Mouse (Mus musculus): ENCODE data around the gene BC025920. TPM values are rescaled to one million over a fixed set of nuclear protein-coding genes. Genes with fewer than 3 reads are reported as not detected.
"Not testable (repeated sequence)": the region's sequence is repeated elsewhere in the genome, so short reads cannot be mapped to it uniquely, and the experiment has no call there.

BC025920 gene
- polyA plus RNA-seq, 1 experiment from 2014 or later: 0.63 TPM

DNA sequence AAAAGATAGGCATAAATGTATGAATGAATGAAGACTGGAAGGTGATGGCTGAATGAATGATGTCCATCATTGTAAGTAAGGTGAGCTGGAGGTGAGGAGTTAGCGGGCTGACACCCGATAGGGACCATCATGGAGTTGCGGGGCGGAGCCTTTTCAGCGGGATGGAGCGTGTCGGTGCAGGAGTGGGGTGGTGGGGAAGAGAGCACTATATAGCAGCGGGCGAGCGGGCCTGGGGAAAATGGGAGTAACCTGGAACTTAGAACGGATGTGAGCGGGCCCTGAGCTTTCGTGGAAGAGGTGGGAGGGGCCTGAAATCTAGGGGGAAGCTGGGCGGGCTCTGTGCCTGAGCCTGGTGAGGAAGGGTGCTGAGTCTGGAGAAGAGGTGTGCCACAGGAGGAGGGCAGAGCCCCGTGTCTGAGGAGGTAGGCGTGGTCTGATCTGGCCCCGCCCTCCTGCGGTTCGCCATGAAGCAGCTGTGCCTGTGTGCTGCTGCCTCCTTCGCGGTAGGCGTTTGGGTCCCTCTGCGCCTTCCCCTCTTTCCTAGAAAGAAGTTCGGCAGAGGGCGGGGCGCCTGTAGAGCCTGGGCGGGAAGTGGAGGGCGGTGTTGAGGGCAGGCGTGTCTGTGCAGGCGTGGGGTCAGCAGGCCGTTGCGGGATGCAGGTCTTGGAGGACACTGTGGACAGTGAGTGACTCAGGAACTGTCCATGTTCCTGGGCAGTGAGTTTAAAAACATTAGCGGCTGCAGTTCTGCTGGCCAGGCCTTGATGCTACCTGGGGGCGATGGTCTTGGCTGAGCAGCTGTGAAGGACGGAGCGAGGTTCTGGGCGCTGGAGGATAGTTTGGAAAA lies 27.4 kb downstream of the BC025920 start:
- Histone ChIP-seq H3K4me3 (ENCODE audit: low read depth, low read length) (peak overlapping the region; percentile 36), H3K9me3 (ENCODE audit: control insufficient read depth, low read length) (no peaks in the 10 kb centered on the region), H3K9ac (ENCODE audit: low read length) (peak overlapping the region; percentile 60), H3K4me1 (ENCODE audit: control insufficient read depth, insufficient read depth, low read length) (no peaks in the 10 kb centered on the region), H3K36me3 (ENCODE audit: control insufficient read depth, insufficient read depth, low read length) (no peaks in the 10 kb centered on the region), H3K27me3 (ENCODE audit: control insufficient read depth, insufficient read depth, low read length) (no peaks in the 10 kb centered on the region), H3K27ac (replicated peaks; ENCODE audit: low read depth, low read length) (0 out of 2 replicates have a peak overlapping the region, but pooled peaks have one; percentile 47), H3K4me2 (ENCODE audit: low read depth, severe bottlenecking) (peak overlapping the region; percentile 73)
- ATAC-seq (ENCODE audit: insufficient number of reproducible peaks, low FRiP score, low TSS enrichment, low read depth) (peak; percentile 89), DNase-seq (ENCODE audit: low spot score) (peak; percentile 92)
- 3% methylated on average over 37 of the region's 37 CpGs for WGBS

DNA sequence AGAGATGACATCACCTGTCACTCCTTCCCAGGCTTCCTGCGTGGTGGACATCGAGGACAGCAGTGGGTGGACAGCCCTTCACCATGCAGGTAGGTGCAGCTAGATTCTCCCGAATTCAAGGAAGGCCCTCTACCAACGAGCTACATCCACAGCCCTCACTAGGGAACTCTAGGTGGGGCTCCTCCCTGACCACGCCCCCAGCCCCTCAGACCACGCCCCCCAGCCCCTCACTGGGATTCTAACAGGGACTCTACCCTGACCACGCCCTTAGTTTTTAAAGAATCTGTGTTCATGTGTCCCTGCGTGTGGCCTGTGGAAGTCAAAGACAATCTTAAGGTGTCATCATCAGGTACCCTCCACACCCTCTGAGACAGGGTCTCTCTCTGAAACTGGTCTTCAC lies 30.3 kb downstream of the BC025920 start:
- 11% methylated on average over 8 of the region's 8 CpGs for WGBS
- no peak overlapping the region for H3K27ac ChIP-seq (replicated peaks; ENCODE audit: low read depth, low read length)
- no peaks in the 10 kb centered on the region for H3K9me3 ChIP-seq (ENCODE audit: control insufficient read depth, low read length)
- no peak overlapping the region for H3K4me2 ChIP-seq (ENCODE audit: low read depth, severe bottlenecking)
- H3K9ac ChIP-seq (ENCODE audit: low read length): no peak overlapping the region
- H3K4me3 ChIP-seq (ENCODE audit: low read depth, low read length): no peak overlapping the region
- H3K4me1 ChIP-seq (ENCODE audit: control insufficient read depth, insufficient read depth, low read length): no peaks in the 10 kb centered on the region
- DNase-seq (ENCODE audit: low spot score): no peak
- no peaks in the 10 kb centered on the region for H3K27me3 ChIP-seq (ENCODE audit: control insufficient read depth, insufficient read depth, low read length)
- ATAC-seq (ENCODE audit: insufficient number of reproducible peaks, low FRiP score, low TSS enrichment, low read depth): no peak
- no peaks in the 10 kb centered on the region for H3K36me3 ChIP-seq (ENCODE audit: control insufficient read depth, insufficient read depth, low read length)

- peaks cover 10% of the 10 kb centered on the region for H3K4me1 ChIP-seq (ENCODE audit: control insufficient read depth, insufficient read depth, low read length)
- DNase-seq (ENCODE audit: low spot score): no peak
- H3K36me3 ChIP-seq (ENCODE audit: control insufficient read depth, insufficient read depth, low read length): no peaks in the 10 kb centered on the region
- H3K4me3 ChIP-seq (ENCODE audit: low read depth, low read length): no peak overlapping the region
- no peak overlapping the region for H3K4me2 ChIP-seq (ENCODE audit: low read depth, severe bottlenecking)
- no peaks in the 10 kb centered on the region for H3K27me3 ChIP-seq (ENCODE audit: control insufficient read depth, insufficient read depth, low read length)
- H3K9ac ChIP-seq (ENCODE audit: low read length): no peak overlapping the region
- no peak for ATAC-seq (ENCODE audit: insufficient number of reproducible peaks, low FRiP score, low TSS enrichment, low read depth)
- H3K9me3 ChIP-seq (ENCODE audit: control insufficient read depth, low read length): no peaks in the 10 kb centered on the region
- no peak overlapping the region for H3K27ac ChIP-seq (replicated peaks; ENCODE audit: low read depth, low read length)
- WGBS: 62% methylated on average over 6 of the region's 6 CpGs
These were observed 32.0 kb downstream of the BC025920 start for GRCm38 (mm10) chr10:81638101-81638500.

GRCm38 (mm10) chr10:81640825-81641224 lies 34.8 kb downstream of the BC025920 start:
- H3K4me2 ChIP-seq (ENCODE audit: low read depth, severe bottlenecking); H3K9ac ChIP-seq (ENCODE audit: low read length); ATAC-seq (ENCODE audit: insufficient number of reproducible peaks, low FRiP score, low TSS enrichment, low read depth); H3K4me3 ChIP-seq (ENCODE audit: low read depth, low read length); H3K27ac ChIP-seq (replicated peaks; ENCODE audit: low read depth, low read length); DNase-seq (ENCODE audit: low spot score); H3K9me3 ChIP-seq (ENCODE audit: control insufficient read depth, low read length); H3K36me3 ChIP-seq (ENCODE audit: control insufficient read depth, insufficient read depth, low read length); H3K27me3 ChIP-seq (ENCODE audit: control insufficient read depth, insufficient read depth, low read length): not testable (repeated sequence)
- H3K4me1 ChIP-seq (ENCODE audit: control insufficient read depth, insufficient read depth, low read length): peaks cover 10% of the 10 kb centered on the region
- 39% methylated on average over 4 of the region's 4 CpGs for WGBS

GRCm38 (mm10) chr10:81641566-81641965 lies 35.5 kb downstream of the BC025920 start:
- Histone ChIP-seq H3K4me3 (ENCODE audit: low read depth, low read length) (no peak overlapping the region), H3K4me2 (ENCODE audit: low read depth, severe bottlenecking) (no peak overlapping the region)

DNA sequence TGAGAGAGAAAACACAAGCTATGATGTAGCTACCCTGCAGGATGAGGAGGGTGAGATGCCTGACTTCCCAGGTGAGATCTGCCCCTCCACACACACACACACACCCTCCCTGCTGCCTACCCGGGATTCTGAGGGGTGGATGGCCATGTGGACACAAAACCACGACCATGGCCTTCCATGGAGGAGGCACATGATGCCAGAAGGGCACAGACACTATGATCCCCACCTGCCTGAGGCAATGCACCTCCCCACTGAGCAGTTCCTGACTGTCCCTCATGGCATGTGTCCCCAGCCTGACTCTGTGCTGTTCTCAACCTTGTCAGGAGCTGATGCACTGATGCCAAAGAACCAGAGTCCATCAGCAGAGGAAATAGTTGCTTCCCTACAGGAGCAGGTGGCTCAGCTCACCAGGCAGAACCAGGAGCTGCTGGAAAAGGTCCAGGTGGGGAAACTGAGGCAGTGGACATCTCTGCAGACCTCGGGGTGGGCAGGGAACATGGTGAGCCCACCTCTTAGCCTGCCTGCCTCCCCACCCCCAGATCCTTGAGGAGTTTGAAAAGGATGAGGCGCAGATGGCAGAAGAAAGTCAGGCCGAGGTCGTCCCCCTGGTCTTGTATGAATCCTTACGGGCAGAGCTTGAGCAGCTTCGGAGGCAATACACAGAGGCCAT lies 36.0 kb downstream of the BC025920 start:
- Histone ChIP-seq H3K36me3 (ENCODE audit: control insufficient read depth, insufficient read depth, low read length) (no peaks in the 10 kb centered on the region), H3K4me1 (ENCODE audit: control insufficient read depth, insufficient read depth, low read length) (peaks cover 10% of the 10 kb centered on the region), H3K4me3 (ENCODE audit: low read depth, low read length) (peak overlapping the region; percentile 60; the same call in 1 of the 2 replicates), H3K27me3 (ENCODE audit: control insufficient read depth, insufficient read depth, low read length) (no peaks in the 10 kb centered on the region), H3K9ac (ENCODE audit: low read length) (peak overlapping the region; percentile 80; the same call in 1 of the 2 replicates), H3K27ac (replicated peaks; ENCODE audit: low read depth, low read length) (no peak overlapping the region), H3K9me3 (ENCODE audit: control insufficient read depth, low read length) (no peaks in the 10 kb centered on the region), H3K4me2 (ENCODE audit: low read depth, severe bottlenecking) (peak overlapping the region; percentile 61)
- no peak for ATAC-seq (ENCODE audit: insufficient number of reproducible peaks, low FRiP score, low TSS enrichment, low read depth)
- DNase-seq (ENCODE audit: low spot score): no peak
- 79% methylated on average over 8 of the region's 8 CpGs for WGBS

More at GRCm38 (mm10) chr10:81641566-81641965, 35.5 kb downstream of the BC025920 start:
- no peaks in the 10 kb centered on the region for H3K9me3 ChIP-seq (ENCODE audit: control insufficient read depth, low read length)
- H3K27me3 ChIP-seq (ENCODE audit: control insufficient read depth, insufficient read depth, low read length): no peaks in the 10 kb centered on the region
- 91% methylated on average over 2 of the region's 2 CpGs for WGBS
- no peak overlapping the region for H3K9ac ChIP-seq (ENCODE audit: low read length)
- no peak for DNase-seq (ENCODE audit: low spot score)
- no peak overlapping the region for H3K27ac ChIP-seq (replicated peaks; ENCODE audit: low read depth, low read length)
- no peaks in the 10 kb centered on the region for H3K36me3 ChIP-seq (ENCODE audit: control insufficient read depth, insufficient read depth, low read length)
- peaks cover 10% of the 10 kb centered on the region for H3K4me1 ChIP-seq (ENCODE audit: control insufficient read depth, insufficient read depth, low read length)
- ATAC-seq (ENCODE audit: insufficient number of reproducible peaks, low FRiP score, low TSS enrichment, low read depth): no peak

DNA sequence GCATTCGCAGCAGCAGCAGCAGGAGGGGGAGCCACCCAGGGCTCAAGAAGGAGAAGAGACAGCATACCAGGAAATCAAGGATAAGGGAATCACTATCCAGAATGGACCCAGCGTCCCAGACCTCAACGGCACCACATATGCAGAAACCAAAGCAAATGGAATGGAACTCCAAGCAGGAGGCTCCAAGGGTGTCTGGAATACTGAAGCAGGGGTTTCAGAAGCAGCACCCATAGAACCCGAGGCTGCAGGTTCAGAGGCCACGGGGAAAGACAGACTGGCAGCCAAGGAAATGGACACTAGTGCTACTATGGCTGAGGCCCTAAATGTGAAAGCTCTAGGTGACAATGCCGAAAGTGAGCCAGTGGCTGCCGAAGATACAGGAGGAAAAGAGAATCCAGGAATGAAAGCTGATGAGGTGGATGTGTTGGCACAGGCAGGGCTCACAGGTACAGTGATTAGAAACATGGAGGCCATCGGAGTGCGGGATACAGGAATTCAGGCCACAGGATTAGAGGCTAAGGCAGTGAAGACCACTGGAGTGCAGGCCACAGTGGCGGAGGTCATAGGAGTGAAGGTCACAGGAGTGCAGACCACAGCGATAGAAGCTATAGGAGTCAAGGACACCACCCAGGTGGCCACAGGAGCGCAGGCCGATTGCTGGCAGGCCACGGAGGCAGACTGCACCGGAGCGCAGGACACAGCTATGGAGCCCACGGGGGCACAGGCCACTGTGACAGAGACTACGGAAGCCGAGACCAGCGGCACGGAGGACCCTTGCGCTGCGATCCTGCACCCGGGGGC lies 36.8 kb downstream of the BC025920 start:
- DNase-seq (ENCODE audit: low spot score): no peak
- peak overlapping the region; percentile 80 for H3K9ac ChIP-seq (ENCODE audit: low read length)
- 21% methylated on average over 24 of the region's 24 CpGs for WGBS
- H3K9me3 ChIP-seq (ENCODE audit: control insufficient read depth, low read length): no peaks in the 10 kb centered on the region
- no peaks in the 10 kb centered on the region for H3K27me3 ChIP-seq (ENCODE audit: control insufficient read depth, insufficient read depth, low read length)
- H3K36me3 ChIP-seq (ENCODE audit: control insufficient read depth, insufficient read depth, low read length): no peaks in the 10 kb centered on the region
- H3K4me2 ChIP-seq (ENCODE audit: low read depth, severe bottlenecking): peak overlapping the region; percentile 61
- peak; percentile 31 for ATAC-seq (ENCODE audit: insufficient number of reproducible peaks, low FRiP score, low TSS enrichment, low read depth)
- H3K4me3 ChIP-seq (ENCODE audit: low read depth, low read length): peak overlapping the region; percentile 60
- peaks cover 10% of the 10 kb centered on the region for H3K4me1 ChIP-seq (ENCODE audit: control insufficient read depth, insufficient read depth, low read length)
- peak overlapping the region; percentile 94 for H3K27ac ChIP-seq (replicated peaks; ENCODE audit: low read depth, low read length)

- Histone ChIP-seq H3K9ac (ENCODE audit: low read length) (peak overlapping the region; percentile 80), H3K9me3 (ENCODE audit: control insufficient read depth, low read length) (no peaks in the 10 kb centered on the region), H3K4me2 (ENCODE audit: low read depth, severe bottlenecking) (peak overlapping the region; percentile 61), H3K4me1 (ENCODE audit: control insufficient read depth, insufficient read depth, low read length) (peaks cover 10% of the 10 kb centered on the region), H3K27ac (replicated peaks; ENCODE audit: low read depth, low read length) (peak overlapping the region; percentile 94), H3K36me3 (ENCODE audit: control insufficient read depth, insufficient read depth, low read length) (no peaks in the 10 kb centered on the region), H3K4me3 (ENCODE audit: low read depth, low read length) (peak overlapping the region; percentile 60), H3K27me3 (ENCODE audit: control insufficient read depth, insufficient read depth, low read length) (no peaks in the 10 kb centered on the region)
- DNase-seq (ENCODE audit: low spot score): peak; percentile 96
- peak; percentile 86 for ATAC-seq (ENCODE audit: insufficient number of reproducible peaks, low FRiP score, low TSS enrichment, low read depth)
- WGBS: under 1% methylated on average over 75 of the region's 75 CpGs
These were observed 37.5 kb downstream of the BC025920 start for GRCm38 (mm10) chr10:81643449-81644055.
